Mouse (Mus musculus): ENCODE measurements around the gene Chil4. TPM values are rescaled to one million over a fixed set of nuclear protein-coding genes. Genes with fewer than 3 reads are reported as not detected.
"Not testable (repeated sequence)": the region's sequence is repeated elsewhere in the genome, so short reads cannot be mapped to it uniquely, and the experiment has no call there.

Gene Chil4
- total RNA-seq (2021): not detected

DNA sequence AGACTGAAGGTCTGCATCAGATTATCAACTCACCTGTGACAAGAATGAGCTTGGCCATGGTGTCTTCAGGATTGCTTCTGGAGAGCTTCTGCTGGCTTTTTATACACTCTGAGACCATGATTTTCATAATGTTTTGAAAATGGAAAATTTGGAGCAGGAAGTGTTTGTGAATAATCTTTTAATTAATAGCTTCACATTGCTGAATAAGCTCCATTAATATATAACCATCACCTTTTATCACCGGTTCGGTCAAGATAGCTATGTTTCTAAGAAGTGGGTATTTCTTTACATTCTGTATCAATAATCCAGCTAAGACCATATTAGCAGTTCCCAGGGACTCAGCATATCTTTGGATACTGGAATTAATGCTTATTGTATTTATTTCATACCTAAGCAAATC, at the start of gene Chil4:
Chil4 (minus strand) TSS at position 101 of the 400 bp plus-strand sequence.
- no peak for DNase-seq

DNA sequence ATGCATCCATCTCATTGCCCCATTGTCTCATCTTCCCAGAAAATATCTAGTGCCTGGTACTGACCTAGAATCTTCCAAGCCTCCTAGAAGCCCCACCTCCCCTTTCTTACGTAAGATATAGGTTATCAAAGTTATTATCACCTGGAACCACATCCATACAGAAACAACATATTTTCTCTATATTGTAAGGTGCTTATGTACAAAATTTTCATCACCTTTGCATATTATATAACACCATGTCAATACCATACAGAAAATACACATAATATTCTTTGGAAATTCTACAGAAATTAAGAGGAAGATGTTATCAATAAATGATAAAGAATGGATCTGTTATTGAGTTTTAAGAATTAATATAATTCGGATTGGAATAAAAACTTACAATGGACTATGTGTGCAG, 46.5 kb upstream of the Chil4 start:
- DNase-seq: no peak

DNA sequence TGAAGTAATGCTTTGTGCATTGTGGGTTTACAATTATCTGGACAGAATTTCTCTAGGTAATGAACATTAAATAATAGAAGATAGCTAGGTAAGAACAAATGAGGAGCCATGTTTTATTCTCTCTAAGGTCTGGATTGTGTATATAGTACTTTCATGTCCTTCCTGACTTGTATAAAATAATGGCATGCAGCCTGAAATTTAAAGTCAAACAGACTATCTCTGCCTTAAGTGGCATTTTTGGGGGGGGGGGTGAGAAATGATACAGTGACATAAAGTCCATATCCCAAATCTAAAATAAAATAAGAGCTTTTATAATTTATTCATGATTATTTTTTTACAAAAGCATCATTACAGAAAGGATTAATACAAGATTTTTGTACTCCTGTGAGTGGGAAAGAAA, 45.5 kb upstream of the Chil4 start:
- DNase-seq: no peak

DNA sequence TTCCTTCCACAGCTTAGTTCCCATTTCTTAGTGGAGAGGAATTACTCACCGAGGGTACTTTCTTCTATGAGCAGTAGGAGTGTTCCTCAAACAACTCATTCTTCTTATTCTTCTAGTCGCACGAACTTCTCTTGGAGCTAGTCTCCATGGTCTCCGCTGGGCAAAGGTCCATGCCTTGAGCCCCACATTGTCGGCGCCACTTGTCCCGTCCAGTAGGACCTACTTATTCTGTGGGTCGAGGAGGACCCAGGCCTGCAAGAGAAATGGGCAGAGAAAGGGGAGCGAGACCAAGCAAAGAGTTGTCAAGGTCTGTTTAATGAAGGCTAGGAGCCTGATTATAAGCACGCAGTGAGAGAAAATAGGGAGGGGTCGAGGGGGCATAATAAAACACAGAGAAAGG, 37.8 kb upstream of the Chil4 start:
- DNase-seq: not testable (repeated sequence)

DNA sequence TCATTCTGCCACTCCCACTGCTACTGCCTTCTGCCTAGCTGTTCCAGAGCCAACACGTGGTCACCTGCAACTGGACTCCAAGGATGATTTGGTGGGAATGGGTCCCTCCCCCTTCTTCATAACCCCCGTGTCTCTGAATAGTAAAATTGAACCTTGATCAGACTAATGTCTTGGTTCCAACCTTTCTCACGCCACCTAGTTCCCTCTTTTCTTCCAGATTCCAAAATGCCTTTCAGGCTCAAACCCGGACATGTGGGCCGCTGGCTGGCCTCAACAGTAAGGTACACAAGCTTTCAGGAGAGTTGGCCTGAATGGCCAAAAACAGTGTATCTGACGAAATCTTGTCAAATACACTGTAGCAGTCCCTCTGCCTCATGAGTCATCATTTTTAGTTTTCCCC, 33.4 kb upstream of the Chil4 start:
- DNase-seq: no peak

DNA sequence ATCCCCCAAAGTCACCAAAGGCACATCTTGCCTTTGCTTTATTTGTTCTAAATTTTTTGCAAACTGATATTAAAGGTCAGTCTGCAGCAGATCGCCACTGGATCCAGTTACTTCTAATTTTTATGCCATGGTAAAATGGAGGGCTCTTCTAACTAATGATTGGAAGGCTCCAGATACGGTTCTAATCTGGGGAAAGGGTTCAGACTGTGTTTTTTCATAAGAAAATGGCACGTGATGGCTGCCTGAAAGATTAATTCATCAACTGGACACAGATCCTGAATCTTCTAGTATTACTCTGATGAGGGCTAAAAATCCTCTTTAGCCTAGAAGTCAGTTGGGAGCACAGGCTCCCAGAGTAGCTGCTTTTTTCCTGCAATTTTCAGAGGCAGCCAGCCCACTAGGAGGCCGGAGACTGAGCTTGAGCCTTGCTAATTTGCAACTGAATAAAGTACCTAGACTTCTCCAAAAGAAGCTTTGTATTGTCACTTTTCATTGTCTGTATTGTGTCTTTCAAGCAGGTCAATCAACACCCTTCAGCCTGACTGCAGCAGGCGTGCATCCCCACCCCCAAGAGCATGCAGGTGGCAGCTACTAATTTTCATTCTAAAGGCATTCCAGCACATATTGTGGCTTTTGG, 31.6 kb upstream of the Chil4 start:
- not testable (repeated sequence) for DNase-seq

DNA sequence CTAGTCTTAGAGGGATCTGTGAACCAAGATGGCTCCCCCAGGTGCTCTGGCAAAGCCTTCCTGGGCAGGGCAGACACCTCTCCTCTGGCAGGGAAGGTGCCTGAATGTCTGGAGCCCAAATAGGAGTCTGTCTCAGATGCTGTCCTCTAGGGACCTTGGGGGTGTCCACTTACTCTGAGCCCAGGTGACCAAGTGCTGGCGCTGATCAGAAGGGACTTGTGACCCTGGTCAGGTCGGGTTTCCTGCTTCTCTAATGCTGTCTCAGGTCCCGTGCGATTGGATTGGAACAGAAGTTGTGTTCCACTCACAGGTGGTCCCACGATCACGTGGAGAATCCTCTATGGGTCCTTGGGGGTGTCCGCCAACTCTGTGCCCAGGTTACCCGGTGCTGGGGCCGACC, 28.1 kb upstream of the Chil4 start:
- not testable (repeated sequence) for DNase-seq

DNA sequence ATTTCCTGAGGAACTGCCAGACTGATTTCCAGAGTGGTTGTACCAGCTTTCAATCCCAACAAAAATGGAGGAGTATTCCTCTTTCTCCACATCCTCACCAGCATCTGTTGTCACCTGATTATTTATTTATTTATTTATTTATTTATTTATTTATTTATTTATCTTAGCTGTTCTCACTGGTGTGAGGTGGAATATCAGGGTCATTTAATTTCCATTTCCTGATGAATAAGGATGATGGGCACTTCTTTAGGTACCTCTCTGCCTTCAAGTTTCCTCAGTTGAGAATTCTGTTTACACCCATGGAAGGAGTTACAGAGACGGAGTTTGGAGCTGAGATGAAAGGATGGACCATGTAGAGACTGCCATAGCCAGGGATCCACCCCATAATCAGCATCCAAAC, 20.9 kb upstream of the Chil4 start:
- not testable (repeated sequence) for DNase-seq

DNA sequence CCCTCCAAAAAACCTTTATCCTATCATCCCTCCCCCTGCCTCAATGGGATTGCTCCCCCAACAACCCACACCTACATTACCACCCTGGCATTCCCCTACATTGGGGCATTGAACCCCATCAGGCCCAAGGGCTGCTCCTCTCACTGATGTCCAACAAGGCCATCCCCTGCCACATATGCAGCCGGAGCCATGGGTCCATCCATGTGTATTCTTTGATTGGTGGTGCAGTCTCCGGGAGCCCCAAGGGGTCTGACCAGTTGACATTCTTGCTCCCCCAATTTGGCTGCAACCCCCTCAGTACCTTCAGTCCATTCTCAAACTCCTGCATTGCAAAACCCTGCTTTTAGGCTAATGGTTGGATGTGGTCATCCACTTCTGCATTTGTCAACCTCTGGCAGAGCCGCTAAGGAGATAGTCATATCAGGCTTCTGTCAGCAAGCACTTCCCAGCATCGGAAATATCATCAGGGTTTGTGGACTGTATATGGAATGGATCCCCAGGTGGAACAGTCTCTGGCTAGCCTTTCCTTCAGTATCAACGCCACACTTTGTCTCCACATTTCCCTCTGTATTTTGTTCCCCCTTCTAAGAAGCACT, 20.0 kb upstream of the Chil4 start:
- no peak for DNase-seq

DNA sequence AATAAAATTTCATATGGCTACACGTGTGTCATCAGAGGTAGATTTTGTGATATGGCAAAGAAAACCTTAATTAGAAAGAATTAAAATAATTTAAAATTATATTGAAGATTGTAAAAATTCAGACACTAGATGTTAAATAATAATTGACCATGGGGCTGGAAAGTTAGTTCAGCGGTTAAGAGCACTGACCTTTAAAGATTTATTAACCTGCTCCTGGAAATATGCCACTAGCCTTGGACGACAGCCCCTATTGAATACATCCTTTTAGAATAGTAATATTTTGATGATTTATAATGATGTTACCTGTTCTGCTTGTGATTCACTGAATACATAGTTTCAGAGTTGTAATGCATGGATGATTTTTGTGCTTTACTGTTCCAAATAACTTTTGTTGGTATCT, 4.1 kb upstream of the Chil4 start:
- DNase-seq: not testable (repeated sequence)

DNA sequence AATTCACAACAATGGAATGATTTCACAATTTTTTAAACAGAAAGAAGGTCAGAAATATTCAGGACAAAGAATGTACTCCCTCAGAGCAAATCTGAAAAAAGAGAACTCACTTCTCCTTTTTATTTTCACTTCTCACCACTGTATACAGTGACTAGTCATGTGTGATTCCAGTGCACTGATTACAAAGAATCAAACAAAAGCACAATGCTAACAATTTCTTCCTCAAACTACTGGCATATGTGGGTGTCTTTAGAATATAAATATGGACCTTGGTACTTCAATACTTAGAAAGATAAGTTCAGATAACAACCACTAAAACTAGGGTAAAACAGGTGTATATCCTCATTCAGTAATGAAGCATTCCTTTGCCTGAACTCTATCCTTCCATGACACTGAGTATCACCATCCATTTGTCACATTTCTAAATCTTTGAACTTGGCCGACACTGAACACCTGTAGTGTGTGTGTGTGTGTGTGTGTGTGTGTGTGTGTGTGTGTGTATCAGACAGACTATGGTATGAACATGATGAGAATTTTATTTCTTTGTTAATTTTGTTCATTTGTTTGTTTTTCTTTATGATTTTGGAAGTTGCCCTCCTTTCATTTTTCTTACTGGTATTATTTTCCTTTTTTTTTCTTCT, 2.4 kb upstream of the Chil4 start:
- DNase-seq: no peak

DNA sequence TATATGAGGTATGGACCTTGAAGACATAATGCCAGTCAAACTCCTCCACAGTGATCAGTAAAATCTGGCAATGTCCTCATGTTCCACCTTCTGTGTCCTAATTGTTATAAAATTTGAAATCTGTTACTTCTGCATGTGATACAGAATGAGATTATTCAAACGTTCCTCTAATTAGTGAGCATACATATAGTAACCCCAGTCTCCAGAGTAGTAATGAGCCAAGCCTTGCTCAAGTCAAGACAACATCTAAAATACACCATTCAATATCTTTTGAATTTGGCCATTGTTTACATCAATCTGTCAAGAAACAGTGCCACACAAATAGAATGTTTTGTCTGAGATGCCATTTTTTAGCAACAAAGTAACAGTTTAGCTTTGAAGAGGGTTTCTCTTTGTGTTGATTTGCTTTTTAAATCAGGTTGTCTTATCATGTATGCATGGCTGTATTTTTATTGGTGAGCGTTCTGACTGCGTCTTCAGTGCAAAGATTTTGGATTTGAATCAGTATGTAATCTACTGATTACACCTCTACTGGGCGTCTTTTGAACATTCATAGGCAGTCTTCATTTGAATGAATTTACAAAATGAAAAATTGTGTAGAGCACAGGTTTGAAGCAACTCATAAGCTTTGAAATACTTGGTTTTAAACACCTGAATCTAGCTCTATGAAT, 888 bp downstream of the Chil4 start:
- DNase-seq: not testable (repeated sequence)

DNA sequence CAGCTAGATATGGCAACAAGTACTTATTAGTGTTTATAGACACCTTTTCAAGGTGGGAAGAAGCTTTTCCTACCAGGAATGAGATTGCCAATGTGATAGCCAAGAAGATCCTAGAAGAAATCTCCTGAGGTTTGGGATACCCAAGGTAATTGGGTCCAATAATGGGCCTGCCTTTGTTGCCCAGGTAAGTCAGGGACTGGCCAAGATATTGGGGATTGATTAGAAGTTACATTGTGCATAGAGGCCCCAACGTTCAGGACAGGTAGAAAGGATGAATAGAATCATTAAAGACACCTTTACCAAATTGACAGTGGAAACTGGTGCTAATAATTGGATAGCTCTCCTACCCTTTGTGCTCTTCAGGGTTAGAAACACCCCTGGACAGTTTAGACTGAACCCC, 21.3 kb downstream of the Chil4 start:
- not testable (repeated sequence) for DNase-seq

DNA sequence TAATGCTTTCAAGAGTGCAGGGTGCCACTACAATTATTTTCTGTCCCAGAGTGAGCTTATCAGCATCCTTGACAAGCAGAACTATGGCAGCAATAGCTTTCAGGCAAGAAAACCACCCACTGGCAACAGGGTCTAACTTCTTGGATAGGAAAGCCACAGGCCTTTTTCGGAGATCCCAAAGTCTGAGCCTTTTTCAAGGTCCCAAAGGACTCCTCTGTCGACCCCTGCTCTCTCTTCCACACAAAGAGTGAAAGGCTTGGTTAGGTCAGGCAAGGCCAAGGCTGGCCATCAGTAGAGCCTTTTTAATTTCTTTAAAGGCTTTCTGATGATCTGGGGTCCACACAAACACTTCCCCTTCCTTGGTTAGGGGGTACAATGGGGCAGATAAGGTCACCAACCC, 22.1 kb downstream of the Chil4 start:
- not testable (repeated sequence) for DNase-seq

DNA sequence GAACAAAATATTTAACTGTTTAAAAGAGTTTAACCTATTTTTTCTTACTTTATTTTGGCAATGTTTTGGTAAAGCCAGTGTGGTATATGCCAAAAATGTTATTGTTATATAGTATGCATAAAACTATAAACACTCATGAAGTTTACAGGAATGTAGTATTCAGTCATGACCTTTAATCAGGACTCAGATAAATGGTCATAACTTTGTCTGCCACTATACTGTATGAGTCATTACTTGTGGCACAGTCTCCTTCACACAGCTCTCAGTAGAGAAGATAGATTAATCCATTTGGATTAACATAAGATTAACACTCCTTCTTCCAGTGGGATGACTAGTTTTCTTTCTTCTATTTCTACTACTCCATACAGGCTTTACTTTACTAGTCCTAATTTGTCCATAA, 23.0 kb downstream of the Chil4 start:
- no peak for DNase-seq

DNA sequence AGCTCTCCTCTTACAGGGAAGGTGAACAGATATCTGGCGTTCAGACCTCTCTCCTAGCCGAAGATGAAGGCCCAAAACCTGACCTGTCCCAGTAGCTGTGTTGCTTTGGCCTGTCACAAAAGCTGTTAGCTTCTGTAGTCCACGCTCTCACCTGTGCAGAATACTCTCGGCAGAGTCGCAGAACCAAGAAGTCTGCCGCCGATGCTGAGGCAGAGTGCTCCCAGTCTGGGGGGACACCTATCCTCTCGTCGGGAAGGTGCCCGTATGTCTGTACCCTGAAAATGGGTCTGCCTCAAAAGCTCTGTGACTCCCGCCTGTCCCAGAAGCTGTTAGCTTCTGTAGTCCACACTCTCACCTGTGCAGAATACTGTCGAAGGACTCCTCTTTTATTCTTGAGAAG, 23.8 kb downstream of the Chil4 start:
- DNase-seq: no peak

DNA sequence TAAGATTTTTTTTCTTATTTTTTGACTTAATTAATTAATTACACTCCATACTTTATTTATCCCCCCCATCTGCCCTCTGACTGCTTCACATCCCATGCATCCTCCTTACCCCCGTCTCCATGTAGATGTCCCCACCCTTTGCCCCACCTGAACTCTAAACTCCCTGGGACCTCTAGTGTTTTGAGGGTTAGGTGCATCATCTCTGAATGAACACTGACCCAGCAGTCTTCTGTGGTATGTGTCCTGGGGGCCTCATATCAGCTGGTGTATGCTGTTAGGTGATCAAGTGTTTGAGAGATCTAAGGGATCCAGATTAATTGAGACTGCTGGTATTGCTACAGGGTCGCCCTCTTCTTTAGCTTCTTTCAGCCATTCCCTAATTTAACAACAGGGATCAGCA, 31.3 kb downstream of the Chil4 start:
- DNase-seq: no peak

DNA sequence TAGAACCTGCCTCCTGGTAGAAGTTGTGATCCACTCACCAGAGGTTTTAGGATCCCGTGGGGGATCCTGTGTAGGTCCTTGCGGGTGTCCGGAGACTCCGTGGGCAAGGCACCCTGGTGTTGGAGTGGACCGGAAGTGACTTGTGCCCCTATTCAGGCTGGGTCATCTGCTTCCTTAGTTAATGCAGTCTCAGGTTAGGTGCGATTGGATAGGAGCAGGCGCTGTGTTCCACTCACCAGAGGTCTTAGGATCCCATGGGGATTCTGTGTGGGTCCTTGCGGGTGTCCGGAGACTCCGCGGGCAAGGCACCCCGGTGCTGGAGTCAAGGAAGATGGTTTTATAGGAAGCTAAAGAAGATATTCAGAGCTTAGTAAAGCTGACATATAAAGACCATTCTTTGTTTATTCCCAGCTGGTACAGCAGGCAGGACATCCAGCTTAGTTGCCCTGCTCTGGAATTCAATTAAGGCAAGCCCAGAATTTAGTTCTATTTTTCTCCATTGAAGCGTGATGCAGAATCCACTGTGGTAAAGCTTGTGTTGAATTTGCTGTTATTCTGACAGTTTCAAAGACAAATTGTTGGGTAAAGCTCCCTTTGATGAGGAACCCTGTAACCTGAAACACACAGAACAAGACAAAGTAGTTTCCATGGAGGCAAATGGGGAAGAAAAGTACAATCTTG, 41.7 kb downstream of the Chil4 start:
- DNase-seq: no peak

DNA sequence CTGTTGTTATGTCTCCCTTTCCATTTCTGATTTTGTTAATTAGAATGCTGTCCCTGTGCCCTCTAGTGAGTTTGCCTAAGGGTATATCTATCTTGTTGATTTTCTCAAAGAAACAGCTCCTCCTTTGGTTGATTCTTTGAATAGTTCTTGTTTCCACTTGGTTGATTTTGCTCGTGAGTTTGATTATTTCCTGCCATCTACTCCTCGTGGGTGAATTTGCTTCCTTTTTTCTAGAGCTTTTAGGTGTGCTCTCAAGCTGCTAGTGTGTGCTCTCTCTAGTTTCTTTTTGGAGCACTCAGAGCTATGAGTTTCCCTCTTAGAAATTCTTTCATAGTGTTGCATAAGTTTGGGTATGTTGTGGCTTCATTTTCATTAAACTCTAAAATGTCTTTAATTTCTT, 44.3 kb downstream of the Chil4 start:
- not testable (repeated sequence) for DNase-seq

DNA sequence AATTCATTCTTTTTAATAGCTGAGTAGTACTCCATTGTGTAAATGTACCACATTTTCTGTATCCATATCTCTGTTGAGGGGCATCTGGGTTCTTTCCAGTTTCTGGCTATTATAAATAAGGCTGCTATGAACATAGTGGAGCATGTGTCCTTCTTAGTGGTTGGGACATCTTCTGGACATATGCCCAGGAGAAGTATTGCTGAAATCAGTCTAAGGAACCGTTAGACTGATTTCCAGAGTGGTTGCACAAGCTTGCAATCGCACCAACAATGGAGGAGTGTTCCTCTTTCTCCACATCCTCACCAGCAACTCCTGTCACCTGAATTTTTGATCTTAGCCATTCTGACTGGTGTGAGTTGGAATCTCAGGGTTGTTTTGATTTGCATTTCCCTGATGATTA, 46.8 kb downstream of the Chil4 start:
- not testable (repeated sequence) for DNase-seq

DNA sequence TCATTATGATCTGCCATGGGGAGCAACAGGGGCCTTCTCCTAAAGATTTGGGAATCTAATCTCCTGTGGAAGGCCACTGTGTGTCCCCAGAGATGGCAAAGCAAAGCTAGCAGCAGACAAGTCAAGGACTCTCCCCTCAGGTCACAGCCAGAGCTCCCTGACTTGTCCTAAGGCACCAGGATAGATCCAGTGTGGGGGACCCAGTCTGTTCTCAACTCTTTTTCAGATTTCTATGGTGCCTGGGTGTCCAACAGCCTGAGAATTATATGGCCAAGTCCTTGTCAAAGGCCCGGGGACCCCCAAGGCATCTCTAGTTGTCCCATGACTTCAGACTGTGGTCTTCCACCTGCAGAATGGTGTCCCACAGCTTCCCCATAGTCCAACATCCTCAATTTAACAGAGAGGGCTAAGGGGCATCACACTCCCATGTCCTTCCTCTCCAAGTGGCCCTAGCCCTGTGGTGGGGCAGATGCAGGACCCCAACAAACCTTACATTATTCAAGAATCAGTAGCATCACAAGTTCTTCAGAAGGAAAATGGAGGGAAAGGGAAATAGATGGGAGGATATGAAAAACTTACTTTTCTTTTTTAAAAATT, 48.1 kb downstream of the Chil4 start:
- no peak for DNase-seq

DNA sequence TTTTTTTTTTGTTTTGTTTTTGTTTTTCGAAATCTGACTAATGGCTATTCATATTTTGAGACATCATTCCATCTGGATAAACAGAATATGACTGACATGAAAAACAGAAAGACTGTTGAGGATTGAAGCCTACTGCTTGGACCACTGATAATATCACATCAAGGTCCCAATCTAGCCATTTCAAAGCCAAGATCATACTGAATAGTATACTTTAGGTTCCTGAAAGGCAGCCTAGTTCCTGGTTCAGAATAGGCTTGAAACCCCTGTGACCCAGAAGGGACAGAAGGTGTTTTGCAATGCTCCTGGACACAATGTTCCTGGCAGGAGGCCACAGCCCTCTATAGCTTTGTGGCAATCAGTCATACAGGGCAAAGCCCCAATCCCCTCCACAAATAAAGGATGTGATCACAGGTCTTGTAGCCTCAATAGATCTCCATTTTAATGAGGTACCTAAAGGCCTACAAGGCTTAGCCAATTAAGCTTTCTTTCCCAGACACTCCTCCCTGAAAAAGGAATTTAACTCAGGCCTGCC, 48.7 kb downstream of the Chil4 start:
- no peak for DNase-seq

All from heart, postnatal 4 days (tissue).